Mouse (Mus musculus) B cell, adult 2 months (primary cell): ENCODE measurements around the gene Stoml1.

ENCODE experiments used
- DNase-seq, 2 experiments: peaks; one replicate each; pipeline ENCODE4 v3.0.0; 2022

Gene Stoml1

GRCm38 (mm10) chr9:58272855-58273254 is 19.9 kb downstream of the Stoml1 start:
- DNase-seq: peak; percentile 63 to 69

GRCm38 (mm10) chr9:58274101-58274604 is 21.2 kb downstream of the Stoml1 start:
- DNase-seq: no peak

- peak; percentile 23 to 26 for DNase-seq
Observed at GRCm38 (mm10) chr9:58274626-58275025, 21.7 kb downstream of the Stoml1 start.

- DNase-seq: peak; percentile 68 to 74
Observed at GRCm38 (mm10) chr9:58275115-58275774, 22.3 kb downstream of the Stoml1 start.

GRCm38 (mm10) chr9:58275797-58276196 is 22.8 kb downstream of the Stoml1 start:
- peak; percentile 51 to 56 for DNase-seq

- DNase-seq: no peak
Observed at GRCm38 (mm10) chr9:58276346-58276745, 23.4 kb downstream of the Stoml1 start.

GRCm38 (mm10) chr9:58278313-58278712 is 25.3 kb downstream of the Stoml1 start:
- no peak for DNase-seq

- DNase-seq: no peak
Observed at GRCm38 (mm10) chr9:58278821-58279723, 26.1 kb downstream of the Stoml1 start.

GRCm38 (mm10) chr9:58279780-58280179 is 26.8 kb downstream of the Stoml1 start:
- DNase-seq: no peak

- peak; percentile 80 to 83 for DNase-seq
Observed at GRCm38 (mm10) chr9:58280259-58281109, 27.5 kb downstream of the Stoml1 start.

GRCm38 (mm10) chr9:58281597-58281996 is 28.6 kb downstream of the Stoml1 start:
- DNase-seq: peak; percentile 78 to 81

GRCm38 (mm10) chr9:58283431-58283830 is 30.5 kb downstream of the Stoml1 start:
- no peak for DNase-seq

- no peak for DNase-seq
Observed at GRCm38 (mm10) chr9:58289090-58289489, 36.1 kb downstream of the Stoml1 start.

- no peak for DNase-seq
Observed at GRCm38 (mm10) chr9:58289901-58290300, 36.9 kb downstream of the Stoml1 start.

- DNase-seq: no peak
Observed at GRCm38 (mm10) chr9:58294527-58294926, 41.6 kb downstream of the Stoml1 start.

- DNase-seq: no peak
Observed at GRCm38 (mm10) chr9:58295345-58295744, 42.4 kb downstream of the Stoml1 start.

- no peak for DNase-seq
Observed at GRCm38 (mm10) chr9:58295766-58296361, 42.9 kb downstream of the Stoml1 start.

- DNase-seq: no peak
Observed at GRCm38 (mm10) chr9:58297065-58297464, 44.1 kb downstream of the Stoml1 start.

GRCm38 (mm10) chr9:58297961-58298477 is 45.1 kb downstream of the Stoml1 start:
- DNase-seq: no peak

GRCm38 (mm10) chr9:58299356-58299799 is 46.4 kb downstream of the Stoml1 start:
- DNase-seq: no peak

- DNase-seq: no peak
Observed at GRCm38 (mm10) chr9:58303115-58303514, 50.2 kb downstream of the Stoml1 start.
